ENCODE assay signal across 1 mouse cellular context in the genomic region with DNA sequence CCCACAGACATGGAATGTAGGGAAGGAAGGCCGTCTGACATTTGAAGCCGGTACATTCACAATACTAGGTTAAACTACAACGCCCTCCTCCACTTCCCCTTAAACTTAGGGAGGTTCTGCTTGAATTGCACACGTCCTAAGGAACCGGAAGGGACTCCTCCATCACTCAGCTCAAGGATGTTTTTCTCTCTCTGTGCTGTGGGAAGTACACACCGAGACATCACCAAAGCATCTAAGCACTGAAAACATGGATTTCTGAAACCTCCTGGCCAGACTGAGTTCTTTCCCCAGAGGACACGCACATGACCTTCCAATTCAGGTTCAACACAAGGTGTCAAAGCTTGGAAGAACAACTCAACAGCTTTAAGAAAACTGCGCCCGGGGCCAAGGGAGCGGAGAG.
TF ChIP-seq lines count a peak whose summit lies in the region.

No protein-coding gene starts in this region.

TF ChIP-seq in MEL, 35 proteins besides CTCF, POLR2A, EP300 and RAD21 (continued from another document):
- no peak for TF ChIP-seq MAFK (IDR thresholded peaks at IDR 0.05; ENCODE audit: borderline replicate concordance, low read depth, low read length)
